Mouse (Mus musculus): Measurements from ENCODE around the gene Col28a1. TPM values are rescaled to one million over a fixed set of nuclear protein-coding genes. Genes with fewer than 3 reads are reported as not detected.
A peak's percentile ranks its signal among the peaks of the same experiment; 100 is the strongest.

Col28a1 gene
- polyA plus RNA-seq (2015; fragmentation: Nextera tagmentation; extraction: Ambion mirVana): 0.34 and 0.52 TPM in 2 replicates

- Histone ChIP-seq H3K9ac (no peak within 1 kb of the TSS), H3K9me3 (replicated peaks) (peaks cover 8% of the 10 kb centered on the region; the same call in 1 of the 2 replicates), H3K27me3 (no peaks in the 10 kb centered on the region), H3K36me3 (no peaks in the 10 kb centered on the region), H3K4me2 (replicated peaks) (no peak within 1 kb of the TSS), H3K4me1 (no peaks in the 10 kb centered on the region), H3K4me3 (replicated peaks) (no peak within 1 kb of the TSS), H3K27ac (replicated peaks) (no peak within 1 kb of the TSS)
- no peak for ATAC-seq (ENCODE audit: insufficient number of reproducible peaks, low FRiP score, low TSS enrichment, low read depth)
Observed at GRCm38 (mm10) chr6:8192517-8192916, at the start of gene Col28a1. TSS of gene Col28a1 (minus strand) at chr6:8192617.

GRCm38 (mm10) chr6:8228596-8228995 is 36.2 kb upstream of the Col28a1 start:
- H3K27ac ChIP-seq (replicated peaks): no peak overlapping the region
- no peak overlapping the region for H3K4me2 ChIP-seq (replicated peaks)
- H3K36me3 ChIP-seq: peaks cover 24% of the 10 kb centered on the region
- no peak for ATAC-seq (ENCODE audit: insufficient number of reproducible peaks, low FRiP score, low TSS enrichment, low read depth)
- H3K4me1 ChIP-seq: no peaks in the 10 kb centered on the region
- H3K9me3 ChIP-seq (replicated peaks): no peaks in the 10 kb centered on the region
- no peaks in the 10 kb centered on the region for H3K27me3 ChIP-seq
- 88% methylated on average over 3 of the region's 3 CpGs for WGBS
- no peak overlapping the region for H3K4me3 ChIP-seq (replicated peaks)
- no peak overlapping the region for H3K9ac ChIP-seq

GRCm38 (mm10) chr6:8227035-8227434 is 34.6 kb upstream of the Col28a1 start:
- Histone ChIP-seq H3K4me2 (replicated peaks) (no peak overlapping the region), H3K9ac (no peak overlapping the region), H3K27me3 (no peaks in the 10 kb centered on the region), H3K9me3 (replicated peaks) (no peaks in the 10 kb centered on the region), H3K4me1 (no peaks in the 10 kb centered on the region), H3K4me3 (replicated peaks) (no peak overlapping the region), H3K27ac (replicated peaks) (no peak overlapping the region), H3K36me3 (peaks cover 14% of the 10 kb centered on the region)
- no peak for ATAC-seq (ENCODE audit: insufficient number of reproducible peaks, low FRiP score, low TSS enrichment, low read depth)
- WGBS: 80% methylated on average over 3 of the region's 3 CpGs

GRCm38 (mm10) chr6:8210661-8211060 is 18.2 kb upstream of the Col28a1 start:
- no peaks in the 10 kb centered on the region for H3K27me3 ChIP-seq
- 0 out of 2 replicates have a peak overlapping the region, but pooled peaks have one; percentile 39 for H3K4me2 ChIP-seq (replicated peaks)
- H3K4me3 ChIP-seq (replicated peaks): no peak overlapping the region
- no peak overlapping the region for H3K9ac ChIP-seq
- H3K9me3 ChIP-seq (replicated peaks): no peaks in the 10 kb centered on the region
- no peak for ATAC-seq (ENCODE audit: insufficient number of reproducible peaks, low FRiP score, low TSS enrichment, low read depth)
- peaks cover 10% of the 10 kb centered on the region for H3K36me3 ChIP-seq
- H3K27ac ChIP-seq (replicated peaks): no peak overlapping the region
- WGBS: 90% methylated on average over 3 of the region's 3 CpGs
- peaks cover 8% of the 10 kb centered on the region for H3K4me1 ChIP-seq

- peaks cover 8% of the 10 kb centered on the region for H3K4me1 ChIP-seq
- peak overlapping the region; percentile 92 for H3K27ac ChIP-seq (replicated peaks)
- H3K9ac ChIP-seq: peak overlapping the region; percentile 68
- no peak for ATAC-seq (ENCODE audit: insufficient number of reproducible peaks, low FRiP score, low TSS enrichment, low read depth)
- H3K4me2 ChIP-seq (replicated peaks): peak overlapping the region; percentile 39
- 8% methylated on average over 10 of the region's 10 CpGs for WGBS
- H3K9me3 ChIP-seq (replicated peaks): no peaks in the 10 kb centered on the region
- peaks cover 2% of the 10 kb centered on the region for H3K36me3 ChIP-seq
- H3K27me3 ChIP-seq: no peaks in the 10 kb centered on the region
- peak overlapping the region; percentile 79 for H3K4me3 ChIP-seq (replicated peaks)
Observed at GRCm38 (mm10) chr6:8209866-8210186, 17.4 kb upstream of the Col28a1 start.

GRCm38 (mm10) chr6:8209047-8209865 is 16.8 kb upstream of the Col28a1 start, which contains the start of gene Mios:
TSS of gene Mios (plus strand) at chr6:8209222.
- H3K27ac ChIP-seq (replicated peaks): peak within 1 kb of the TSS; percentile 92
- peak; percentile 96 for ATAC-seq (ENCODE audit: insufficient number of reproducible peaks, low FRiP score, low TSS enrichment, low read depth)
- peak within 1 kb of the TSS; percentile 79 for H3K4me3 ChIP-seq (replicated peaks)
- H3K9ac ChIP-seq: peak within 1 kb of the TSS; percentile 68
- no peaks in the 10 kb centered on the region for H3K27me3 ChIP-seq
- H3K4me2 ChIP-seq (replicated peaks): peak within 1 kb of the TSS; percentile 39
- WGBS: under 1% methylated on average over 76 of the region's 90 CpGs
- H3K9me3 ChIP-seq (replicated peaks): no peaks in the 10 kb centered on the region
- H3K4me1 ChIP-seq: peaks cover 8% of the 10 kb centered on the region
- H3K36me3 ChIP-seq: no peaks in the 10 kb centered on the region

- WGBS: 74% methylated on average over 3 of the region's 3 CpGs
- Histone ChIP-seq H3K27ac (replicated peaks) (no peak overlapping the region), H3K4me1 (no peaks in the 10 kb centered on the region), H3K36me3 (no peaks in the 10 kb centered on the region), H3K9me3 (replicated peaks) (no peaks in the 10 kb centered on the region), H3K4me3 (replicated peaks) (no peak overlapping the region), H3K27me3 (no peaks in the 10 kb centered on the region), H3K4me2 (replicated peaks) (no peak overlapping the region), H3K9ac (no peak overlapping the region)
- ATAC-seq (ENCODE audit: insufficient number of reproducible peaks, low FRiP score, low TSS enrichment, low read depth): no peak
Observed at GRCm38 (mm10) chr6:8189917-8190316, 2.5 kb downstream of the Col28a1 start.

GRCm38 (mm10) chr6:8188599-8189233 is 3.7 kb downstream of the Col28a1 start:
- H3K27me3 ChIP-seq: no peaks in the 10 kb centered on the region
- no peaks in the 10 kb centered on the region for H3K9me3 ChIP-seq (replicated peaks)
- ATAC-seq (ENCODE audit: insufficient number of reproducible peaks, low FRiP score, low TSS enrichment, low read depth): no peak
- 92% methylated on average over 3 of the region's 3 CpGs for WGBS
- H3K27ac ChIP-seq (replicated peaks): no peak overlapping the region
- H3K36me3 ChIP-seq: no peaks in the 10 kb centered on the region
- H3K9ac ChIP-seq: no peak overlapping the region
- H3K4me1 ChIP-seq: no peaks in the 10 kb centered on the region
- no peak overlapping the region for H3K4me2 ChIP-seq (replicated peaks)
- H3K4me3 ChIP-seq (replicated peaks): no peak overlapping the region

GRCm38 (mm10) chr6:8178397-8178941 is 13.9 kb downstream of the Col28a1 start:
- H3K4me2 ChIP-seq (replicated peaks): no peak overlapping the region; the same call in 1 of the 2 replicates
- no peaks in the 10 kb centered on the region for H3K9me3 ChIP-seq (replicated peaks)
- H3K36me3 ChIP-seq: no peaks in the 10 kb centered on the region
- no peak for ATAC-seq (ENCODE audit: insufficient number of reproducible peaks, low FRiP score, low TSS enrichment, low read depth)
- no peak overlapping the region for H3K4me3 ChIP-seq (replicated peaks)
- 27% methylated on average over 10 of the region's 10 CpGs for WGBS
- no peak overlapping the region for H3K27ac ChIP-seq (replicated peaks)
- H3K27me3 ChIP-seq: no peaks in the 10 kb centered on the region
- H3K9ac ChIP-seq: no peak overlapping the region
- no peaks in the 10 kb centered on the region for H3K4me1 ChIP-seq

GRCm38 (mm10) chr6:8176116-8176515 is 16.3 kb downstream of the Col28a1 start:
- Histone ChIP-seq H3K27ac (replicated peaks) (no peak overlapping the region), H3K4me1 (no peaks in the 10 kb centered on the region), H3K27me3 (no peaks in the 10 kb centered on the region), H3K9me3 (replicated peaks) (no peaks in the 10 kb centered on the region), H3K4me2 (replicated peaks) (no peak overlapping the region), H3K4me3 (replicated peaks) (no peak overlapping the region), H3K9ac (no peak overlapping the region), H3K36me3 (no peaks in the 10 kb centered on the region)
- WGBS: 87% methylated on average over 2 of the region's 2 CpGs
- no peak for ATAC-seq (ENCODE audit: insufficient number of reproducible peaks, low FRiP score, low TSS enrichment, low read depth)

- Histone ChIP-seq H3K4me3 (replicated peaks) (no peak overlapping the region), H3K4me2 (replicated peaks) (no peak overlapping the region), H3K27ac (replicated peaks) (no peak overlapping the region), H3K27me3 (no peaks in the 10 kb centered on the region), H3K36me3 (no peaks in the 10 kb centered on the region), H3K4me1 (no peaks in the 10 kb centered on the region), H3K9me3 (replicated peaks) (no peaks in the 10 kb centered on the region), H3K9ac (no peak overlapping the region)
- no peak for ATAC-seq (ENCODE audit: insufficient number of reproducible peaks, low FRiP score, low TSS enrichment, low read depth)
- WGBS: 91% methylated on average over 7 of the region's 7 CpGs
Observed at GRCm38 (mm10) chr6:8175346-8175745, 17.1 kb downstream of the Col28a1 start.
